ENCODE assay signal across 9 mouse cellular contexts in the genomic region with DNA sequence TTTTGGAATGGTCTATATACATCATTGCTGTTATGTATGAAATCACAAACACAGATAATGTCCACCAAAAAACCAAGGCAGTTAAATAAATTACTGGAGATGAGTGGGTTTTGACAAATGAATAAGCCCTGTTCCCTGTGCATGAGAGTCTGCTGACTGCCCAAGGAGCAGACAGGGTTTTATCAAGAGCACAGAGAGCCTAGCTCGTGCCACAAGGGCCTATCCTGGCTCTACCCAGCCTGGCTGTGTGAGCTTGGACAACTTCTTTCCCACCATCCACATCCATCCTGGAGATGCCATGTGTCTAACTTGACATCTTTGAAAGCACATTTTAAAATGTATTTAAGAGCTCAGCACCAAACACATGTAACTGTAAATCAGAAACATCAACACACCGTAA.
DNase-seq lines count a peak whose midpoint lies in the region; ATAC-seq lines count a peak whose summit lies in the region.
"Had no signal": no experiment of that assay in that cellular context is flagged by ENCODE, and none has a peak within 500 bp of the region (broad histone marks: within the 10 kb centered on the region; RNA-seq: fewer than 3 reads in every experiment).

No protein-coding gene starts in this region.

- no peaks in the 10 kb centered on the region for H3K27me3 ChIP-seq in kidney, embryonic 15.5 days
- no peaks in the 10 kb centered on the region for H3K27me3 ChIP-seq in embryonic facial prominence, embryonic 13.5 days
- H3K27me3 ChIP-seq in hindbrain, embryonic 12.5 days = no peaks in the 10 kb centered on the region
- H3K27me3 ChIP-seq in neural tube, embryonic 12.5 days (replicated peaks) = no peaks in the 10 kb centered on the region
- H3K27me3 ChIP-seq: liver, embryonic 15.5 days had no signal

- no peak for ATAC-seq in kidney, embryonic 15.5 days (replicated peaks; ENCODE audit: low FRiP score)
- ATAC-seq in embryonic facial prominence, embryonic 13.5 days (ENCODE audit: insufficient number of reproducible peaks, insufficient read depth, low FRiP score, low TSS enrichment, low read depth) = no peak
- ATAC-seq in hindbrain, embryonic 12.5 days (ENCODE audit: low FRiP score) = no peak
- ATAC-seq in neural tube, embryonic 12.5 days (ENCODE audit: low FRiP score, low read depth) = no peak

- H3K27ac ChIP-seq in kidney, embryonic 15.5 days = peak overlapping the region; percentile 87
- peak overlapping the region; percentile 85; the same call in 1 of the 2 replicates for H3K27ac ChIP-seq in embryonic facial prominence, embryonic 13.5 days
- peak overlapping the region; percentile 93 for H3K27ac ChIP-seq in hindbrain, embryonic 12.5 days
- H3K27ac ChIP-seq in neural tube, embryonic 12.5 days = peak overlapping the region; percentile 84
- H3K27ac ChIP-seq: liver, embryonic 15.5 days had no signal

- peaks cover 100% of the 10 kb centered on the region for H3K4me1 ChIP-seq in kidney, embryonic 15.5 days
- peaks cover 94% of the 10 kb centered on the region for H3K4me1 ChIP-seq in embryonic facial prominence, embryonic 13.5 days
- peaks cover 97% of the 10 kb centered on the region for H3K4me1 ChIP-seq in hindbrain, embryonic 12.5 days
- H3K4me1 ChIP-seq in neural tube, embryonic 12.5 days = peaks cover 94% of the 10 kb centered on the region

- peaks cover 18% of the 10 kb centered on the region for H3K36me3 ChIP-seq in kidney, embryonic 15.5 days
- H3K36me3 ChIP-seq in embryonic facial prominence, embryonic 13.5 days = peaks cover 18% of the 10 kb centered on the region
- H3K36me3 ChIP-seq in hindbrain, embryonic 12.5 days = peaks cover 8% of the 10 kb centered on the region
- H3K36me3 ChIP-seq in neural tube, embryonic 12.5 days = 0 out of 2 replicates have a peak, but pooled peaks cover 5% of the 10 kb centered on the region

- H3K4me3 ChIP-seq in kidney, embryonic 15.5 days (replicated peaks) = no peak overlapping the region
- no peak overlapping the region for H3K4me3 ChIP-seq in embryonic facial prominence, embryonic 13.5 days
- H3K4me3 ChIP-seq in hindbrain, embryonic 12.5 days = no peak overlapping the region; the same call in 1 of the 2 replicates
- H3K4me3 ChIP-seq in neural tube, embryonic 12.5 days = no peak overlapping the region
- H3K4me3 ChIP-seq: liver, embryonic 15.5 days had no signal

- DNase-seq in kidney, postnatal 4 days = no peak
- DNase-seq in testis, postnatal 10 days (ENCODE audit: low spot score) = no peak
- DNase-seq in cerebellum, adult 9-10 months = no peak
- DNase-seq in layer of hippocampus, adult 9-10 months (ENCODE audit: low spot score) = no peak

- no peak overlapping the region for H3K9ac ChIP-seq in kidney, embryonic 15.5 days
- no peak overlapping the region for H3K9ac ChIP-seq in embryonic facial prominence, embryonic 13.5 days
- 0 out of 2 replicates have a peak overlapping the region, but pooled peaks have one; percentile 50 for H3K9ac ChIP-seq in hindbrain, embryonic 12.5 days
- 0 out of 2 replicates have a peak overlapping the region, but pooled peaks have one; percentile 18 for H3K9ac ChIP-seq in neural tube, embryonic 12.5 days
- H3K9ac ChIP-seq: liver, embryonic 15.5 days had no signal

- H3K9me3 ChIP-seq in kidney, embryonic 15.5 days (replicated peaks) = no peaks in the 10 kb centered on the region
- H3K9me3 ChIP-seq in embryonic facial prominence, embryonic 13.5 days = no peaks in the 10 kb centered on the region
- H3K9me3 ChIP-seq in hindbrain, embryonic 12.5 days (replicated peaks) = no peaks in the 10 kb centered on the region
- no peaks in the 10 kb centered on the region for H3K9me3 ChIP-seq in neural tube, embryonic 12.5 days
- H3K9me3 ChIP-seq: liver, embryonic 15.5 days had no signal

- H3K4me2 ChIP-seq in kidney, embryonic 15.5 days = 0 out of 2 replicates have a peak overlapping the region, but pooled peaks have one; percentile 24
- H3K4me2 ChIP-seq in embryonic facial prominence, embryonic 13.5 days = no peak overlapping the region
- peak overlapping the region; percentile 41 for H3K4me2 ChIP-seq in hindbrain, embryonic 12.5 days (replicated peaks)
- H3K4me2 ChIP-seq in neural tube, embryonic 12.5 days (replicated peaks) = peak overlapping the region; percentile 42
- H3K4me2 ChIP-seq: liver, embryonic 15.5 days had no signal

- 50% methylated on average over 2 of the region's 2 CpGs for WGBS in kidney, embryonic 15.5 days
- WGBS in embryonic facial prominence, embryonic 13.5 days = 49% methylated on average over 2 of the region's 2 CpGs
- WGBS in hindbrain, embryonic 12.5 days = 50% methylated on average over 2 of the region's 2 CpGs
- WGBS in neural tube, embryonic 12.5 days = 33% methylated on average over 2 of the region's 2 CpGs

Comparison
In these comparisons a context has a peak if more than half of its experiments do, and no peak if none do; other contexts are left out.
1. H3K9ac ChIP-seq: peak in hindbrain, embryonic 12.5 days (single experiment) and neural tube, embryonic 12.5 days (single experiment); none in kidney, embryonic 15.5 days (single experiment) and embryonic facial prominence, embryonic 13.5 days (single experiment).
2. Peak in every context shown above with its lines, with median percentiles within 50 percentile points of each other: H3K27ac ChIP-seq.